Mouse (Mus musculus) hindbrain, embryonic 11.5 days (tissue): ENCODE data around the gene Wdr25. TPM values are rescaled to one million over a fixed set of nuclear protein-coding genes. Genes with fewer than 3 reads are reported as not detected.
A peak's percentile ranks its signal among the peaks of the same experiment; 100 is the strongest.

Experiments used
- ATAC-seq: fragments of 200-750 bp; cut with Nextera tagmentation; 2 replicates; pipeline ENCODE4 v1.8.0; 2017; ENCODE audit warnings: mild to moderate bottlenecking, moderate TSS enrichment, moderate library complexity; ENCODE audit not compliant: low FRiP score
- DNase-seq: peaks from one replicate; pipeline ENCODE4 v3.0.0-alpha.2; 2015; ENCODE audit warnings: low spot score
- H3K27ac ChIP-seq: fragments of 300-500 bp; sonication (generic); 2 replicates; pipeline ENCODE4 v1.5.1; 2014; ENCODE audit warnings: mild to moderate bottlenecking, low read depth, low read length
- H3K27me3 ChIP-seq: fragments of 300-500 bp; sonication (generic); 2 replicates; pipeline ENCODE4 v1.6.1; 2014; ENCODE audit warnings: mild to moderate bottlenecking, low read length, moderate library complexity, mixed read lengths; ENCODE audit not compliant: control insufficient read depth, insufficient read depth
- H3K36me3 ChIP-seq: fragments of 300-500 bp; sonication (generic); 2 replicates; pipeline ENCODE4 v1.6.1; 2014; ENCODE audit warnings: mild to moderate bottlenecking, low read length, moderate library complexity, mixed read lengths; ENCODE audit not compliant: control insufficient read depth, insufficient read depth
- H3K4me1 ChIP-seq: fragments of 300-500 bp; sonication (generic); replicated peaks from 2 replicates; pipeline ENCODE4 v1.6.1; 2014; ENCODE audit warnings: low read length, mixed read lengths; ENCODE audit not compliant: control insufficient read depth, insufficient read depth
- H3K4me2 ChIP-seq: fragments of 300-500 bp; sonication (generic); replicated peaks from 2 replicates; pipeline ENCODE4 v1.6.1; 2014; ENCODE audit warnings: mild to moderate bottlenecking, low read depth, low read length
- H3K4me3 ChIP-seq: fragments of 300-500 bp; sonication (generic); 2 replicates; pipeline ENCODE4 v1.5.1; 2014; ENCODE audit warnings: low read depth, low read length
- H3K9ac ChIP-seq: fragments of 300-500 bp; sonication (generic); 2 replicates; pipeline ENCODE4 v1.6.1; 2014; ENCODE audit warnings: low read depth, low read length
- H3K9me3 ChIP-seq: fragments of 300-500 bp; sonication (generic); 2 replicates; pipeline ENCODE4 v1.6.1; 2016; ENCODE audit warnings: low read length; ENCODE audit not compliant: control insufficient read depth
- WGBS: fragments of 180-500 bp; shearing (Covaris S2); extraction: QIAGEN DNeasy Blood & Tissue Kit; methylation state at CpG from one replicate; pipeline ENCODE4 v1.1.7; 2014; 5-methylcytosine and 5-hydroxymethylcytosine counted together
- polyA plus RNA-seq: library from polyadenylated mRNA; unstranded; fragments of >200 nt; fragmentation: Nextera tagmentation; extraction: Ambion mirVana; gene quantifications from 2 replicates; pipeline ENCODE4 v1.2.1, GENCODE M21; 2014

The Wdr25 gene
- polyA plus RNA-seq, 1 experiment from 2014 or later: 5.4 TPM

DNA sequence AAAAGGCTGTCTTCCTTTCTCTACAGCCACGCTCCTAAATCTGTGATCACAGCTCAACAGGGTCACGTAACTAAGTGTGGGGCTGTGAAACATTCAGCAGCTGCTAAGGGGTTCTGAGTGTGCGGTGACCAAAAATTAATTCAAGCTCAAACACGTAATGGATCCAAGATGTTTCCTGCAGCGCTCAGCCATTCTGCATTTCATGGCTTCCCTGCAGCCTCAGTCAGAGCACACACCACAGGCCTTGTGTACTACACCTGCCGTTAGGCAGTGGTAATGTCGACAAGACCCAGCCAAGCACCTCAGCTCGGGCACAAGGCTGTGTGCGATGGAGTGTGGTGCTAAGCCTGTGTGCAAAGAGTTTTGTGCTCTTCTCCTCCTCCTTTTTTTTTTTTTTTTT, 94.0 kb downstream of the Wdr25 start:
- H3K4me2 ChIP-seq: no peak overlapping the region
- H3K9ac ChIP-seq: no peak overlapping the region
- no peak overlapping the region for H3K4me3 ChIP-seq
- DNase-seq (no peak), ATAC-seq (no peak)
- no peaks in the 10 kb centered on the region for H3K9me3 ChIP-seq
- no peaks in the 10 kb centered on the region for H3K36me3 ChIP-seq
- H3K27ac ChIP-seq: no peak overlapping the region
- no peaks in the 10 kb centered on the region for H3K4me1 ChIP-seq
- H3K27me3 ChIP-seq: no peaks in the 10 kb centered on the region
- 87% methylated on average over 9 of the region's 9 CpGs for WGBS

DNA sequence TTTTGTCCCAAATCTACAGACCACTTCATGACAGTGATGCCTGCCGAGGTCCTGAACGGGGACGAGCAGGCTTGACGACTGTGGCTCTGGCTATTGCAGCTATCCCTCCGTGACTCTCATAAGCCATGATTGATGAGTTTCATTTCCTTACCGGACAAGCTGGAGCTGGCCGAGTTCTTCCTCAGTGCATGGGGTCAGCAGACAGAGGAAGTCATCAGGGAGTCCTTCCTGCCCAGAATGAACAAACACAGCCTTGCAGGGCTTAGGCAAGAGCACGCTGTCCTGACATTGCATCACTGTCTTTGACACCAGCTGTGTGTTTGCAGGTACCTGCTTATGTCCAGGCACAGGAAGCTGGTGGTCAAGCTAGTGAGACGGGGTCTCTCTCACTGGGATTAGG, 97.0 kb downstream of the Wdr25 start:
- ATAC-seq (no peak), DNase-seq (no peak)
- Histone ChIP-seq H3K27ac (no peak overlapping the region), H3K36me3 (no peaks in the 10 kb centered on the region), H3K4me1 (no peaks in the 10 kb centered on the region), H3K4me3 (no peak overlapping the region), H3K9me3 (no peaks in the 10 kb centered on the region), H3K4me2 (no peak overlapping the region), H3K9ac (no peak overlapping the region), H3K27me3 (no peaks in the 10 kb centered on the region)
- 56% methylated on average over 9 of the region's 9 CpGs for WGBS

DNA sequence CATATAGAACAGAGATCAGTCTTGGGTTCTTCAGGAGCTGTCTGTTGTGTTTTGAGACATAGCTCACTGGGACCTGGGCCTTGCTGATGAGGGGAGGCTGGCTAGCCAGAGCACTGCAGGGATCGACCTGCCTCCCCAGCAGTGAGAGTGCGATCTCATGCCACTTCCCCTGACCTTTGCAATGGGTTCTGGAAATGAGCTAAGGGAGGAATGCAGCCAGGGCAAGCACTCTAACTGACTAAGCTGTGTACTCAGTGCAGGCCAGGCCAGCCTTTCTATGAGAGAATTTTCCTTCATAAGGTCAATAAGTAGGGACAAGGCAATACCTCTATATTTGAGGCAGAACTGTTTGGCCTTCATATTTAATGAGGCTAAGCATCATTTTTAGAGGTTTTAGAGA, 99.6 kb downstream of the Wdr25 start:
- no peak for ATAC-seq
- 68% methylated on average over 2 of the region's 2 CpGs for WGBS
- no peak overlapping the region for H3K4me2 ChIP-seq
- H3K9ac ChIP-seq: no peak overlapping the region
- H3K4me3 ChIP-seq: no peak overlapping the region
- no peaks in the 10 kb centered on the region for H3K27me3 ChIP-seq
- H3K9me3 ChIP-seq: no peaks in the 10 kb centered on the region
- DNase-seq: no peak
- H3K27ac ChIP-seq: no peak overlapping the region
- no peaks in the 10 kb centered on the region for H3K4me1 ChIP-seq
- no peaks in the 10 kb centered on the region for H3K36me3 ChIP-seq

GRCm38 (mm10) chr12:108994436-108995031, 101.1 kb downstream of the Wdr25 start:
- no peak overlapping the region for H3K4me2 ChIP-seq
- H3K9me3 ChIP-seq: no peaks in the 10 kb centered on the region
- H3K4me3 ChIP-seq: no peak overlapping the region
- ATAC-seq (no peak), DNase-seq (peak; percentile 79)
- H3K27me3 ChIP-seq: no peaks in the 10 kb centered on the region
- H3K9ac ChIP-seq: no peak overlapping the region
- H3K36me3 ChIP-seq: no peaks in the 10 kb centered on the region
- 14% methylated on average over 19 of the region's 19 CpGs for WGBS
- H3K4me1 ChIP-seq: no peaks in the 10 kb centered on the region
- no peak overlapping the region for H3K27ac ChIP-seq

- H3K4me2 ChIP-seq: no peak overlapping the region
- 75% methylated on average over 12 of the region's 12 CpGs for WGBS
- no peaks in the 10 kb centered on the region for H3K9me3 ChIP-seq
- DNase-seq: no peak
- no peaks in the 10 kb centered on the region for H3K27me3 ChIP-seq
- no peak overlapping the region for H3K27ac ChIP-seq
- no peak overlapping the region for H3K4me3 ChIP-seq
- H3K36me3 ChIP-seq: no peaks in the 10 kb centered on the region
- H3K9ac ChIP-seq: no peak overlapping the region
- no peaks in the 10 kb centered on the region for H3K4me1 ChIP-seq
- ATAC-seq: no peak
Observed at GRCm38 (mm10) chr12:108995976-108996636, 102.7 kb downstream of the Wdr25 start.

DNA sequence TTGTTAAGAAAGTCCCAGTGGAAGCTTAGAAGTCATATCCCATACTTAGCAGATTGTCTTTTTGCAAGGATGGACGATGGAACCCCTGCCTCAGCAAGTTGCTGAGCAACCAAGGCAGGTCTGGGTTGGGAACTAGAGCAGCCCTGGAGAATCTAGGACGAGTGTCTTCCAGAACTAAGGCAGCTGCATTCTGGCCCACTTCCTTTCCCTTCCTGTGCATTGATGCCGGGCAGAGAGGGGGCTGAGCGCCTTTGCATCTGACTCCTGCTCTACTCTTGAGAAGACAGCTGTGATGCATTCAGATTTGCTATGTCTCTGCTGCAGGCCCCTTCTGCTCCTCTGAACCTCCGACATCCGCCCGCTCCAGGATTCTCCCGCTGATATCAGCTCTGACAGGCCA, 103.8 kb downstream of the Wdr25 start:
- no peak for ATAC-seq
- Histone ChIP-seq H3K27ac (no peak overlapping the region), H3K4me2 (no peak overlapping the region), H3K4me1 (no peaks in the 10 kb centered on the region), H3K9ac (no peak overlapping the region), H3K4me3 (no peak overlapping the region), H3K9me3 (no peaks in the 10 kb centered on the region), H3K27me3 (no peaks in the 10 kb centered on the region), H3K36me3 (no peaks in the 10 kb centered on the region)
- no peak for DNase-seq
- 66% methylated on average over 8 of the region's 8 CpGs for WGBS

- Histone ChIP-seq H3K36me3 (no peaks in the 10 kb centered on the region), H3K4me3 (no peak overlapping the region), H3K27ac (no peak overlapping the region), H3K4me1 (0 out of 2 replicates have a peak, but pooled peaks cover 2% of the 10 kb centered on the region), H3K27me3 (no peaks in the 10 kb centered on the region), H3K9me3 (no peaks in the 10 kb centered on the region), H3K9ac (no peak overlapping the region), H3K4me2 (no peak overlapping the region)
- 72% methylated on average over 7 of the region's 7 CpGs for WGBS
- DNase-seq: no peak
- ATAC-seq: no peak
Observed at GRCm38 (mm10) chr12:109002978-109003377, 109.5 kb downstream of the Wdr25 start.

GRCm38 (mm10) chr12:109010070-109010649, 116.7 kb downstream of the Wdr25 start:
- Histone ChIP-seq H3K4me2 (no peak overlapping the region), H3K9me3 (no peaks in the 10 kb centered on the region), H3K4me3 (no peak overlapping the region), H3K36me3 (no peaks in the 10 kb centered on the region), H3K9ac (no peak overlapping the region), H3K27ac (peak overlapping the region; percentile 24; the same call in 1 of the 2 replicates), H3K27me3 (no peaks in the 10 kb centered on the region), H3K4me1 (peaks cover 2% of the 10 kb centered on the region; the same call in 1 of the 2 replicates)
- 0 out of 2 replicates have a peak, but pooled peaks have one; percentile 29 for ATAC-seq
- 79% methylated on average over 18 of the region's 18 CpGs for WGBS
- no peak for DNase-seq
